Comparison of ENCODE assay signal across 18 mouse cellular contexts in the genomic region with DNA sequence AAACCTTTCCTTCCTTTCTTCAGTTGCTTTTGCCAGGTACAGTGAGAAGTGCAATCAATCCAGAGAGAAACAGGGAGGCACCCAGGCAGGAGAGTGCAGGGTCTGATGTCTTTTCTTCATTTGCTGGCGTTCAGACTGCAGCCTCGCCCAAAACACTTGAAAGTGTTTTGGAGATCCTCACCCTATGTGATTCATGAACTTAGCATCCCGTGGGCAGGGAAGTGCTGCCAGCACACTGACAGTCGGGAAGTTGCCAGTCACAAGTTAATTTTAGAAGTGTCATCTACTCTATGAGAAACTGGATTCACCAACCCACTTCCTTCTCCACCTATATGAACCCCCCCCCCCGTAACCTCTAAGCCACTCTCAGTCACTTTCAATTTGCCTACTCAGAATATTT. TPM values are rescaled to one million over a fixed set of nuclear protein-coding genes. Genes with fewer than 3 reads are reported as not detected.
DNase-seq lines count a peak whose midpoint lies in the region; ATAC-seq and TF ChIP-seq lines count a peak whose summit lies in the region.
"Had no signal": no experiment of that assay in that cellular context is flagged by ENCODE, and none has a peak within 500 bp of the region (broad histone marks: within the 10 kb centered on the region; RNA-seq: fewer than 3 reads in every experiment).

No protein-coding gene starts in this region.

- WGBS in forebrain, embryonic 11.5 days = 82% methylated on average over 5 of the region's 5 CpGs
- 76% methylated on average over 5 of the region's 5 CpGs for WGBS in forebrain, embryonic 16.5 days
- WGBS in heart, postnatal 0 days = 55% methylated on average over 5 of the region's 5 CpGs
- WGBS in stomach, postnatal 0 days = 55% methylated on average over 5 of the region's 5 CpGs

- H3K27ac ChIP-seq in forebrain, embryonic 11.5 days (ENCODE audit: low read depth, low read length) = no peak overlapping the region
- H3K27ac ChIP-seq in forebrain, embryonic 16.5 days (ENCODE audit: low read length) = no peak overlapping the region
- no peak overlapping the region for H3K27ac ChIP-seq in heart, postnatal 0 days (ENCODE audit: low read depth)
- peak overlapping the region; percentile 38 for H3K27ac ChIP-seq in bone marrow macrophage, adult 2 months (ENCODE audit: insufficient read depth, low read depth, low read length)
- no peak overlapping the region for H3K27ac ChIP-seq in stomach, postnatal 0 days (replicated peaks)
- H3K27ac ChIP-seq: embryonic facial prominence, embryonic 13.5 days; forebrain, embryonic 10.5 days; limb, embryonic 10.5 days; liver, embryonic 12.5 days had no signal

- TF ChIP-seq POLR2A in bone marrow macrophage, adult 2 months (IDR thresholded peaks at IDR 0.05; ENCODE audit: borderline replicate concordance, low read depth, low read length) = no peak

- H3K9ac ChIP-seq in forebrain, embryonic 11.5 days (ENCODE audit: low read length) = no peak overlapping the region
- no peak overlapping the region for H3K9ac ChIP-seq in forebrain, embryonic 16.5 days (replicated peaks; ENCODE audit: low read depth, low read length)
- no peak overlapping the region for H3K9ac ChIP-seq in heart, postnatal 0 days (replicated peaks; ENCODE audit: low read depth, low read length)
- H3K9ac ChIP-seq in stomach, postnatal 0 days (ENCODE audit: low read length) = no peak overlapping the region
- H3K9ac ChIP-seq: embryonic facial prominence, embryonic 13.5 days; liver, embryonic 12.5 days had no signal

- H3K4me2 ChIP-seq in forebrain, embryonic 11.5 days (ENCODE audit: low read depth, low read length, severe bottlenecking) = no peak overlapping the region
- no peak overlapping the region for H3K4me2 ChIP-seq in forebrain, embryonic 16.5 days (ENCODE audit: low read length)
- H3K4me2 ChIP-seq in heart, postnatal 0 days (ENCODE audit: low read depth, low read length) = no peak overlapping the region
- no peak overlapping the region for H3K4me2 ChIP-seq in stomach, postnatal 0 days (replicated peaks; ENCODE audit: low read depth)
- H3K4me2 ChIP-seq: embryonic facial prominence, embryonic 13.5 days; liver, embryonic 12.5 days; midbrain, embryonic 11.5 days had no signal

- ATAC-seq in forebrain, embryonic 11.5 days (replicated peaks; ENCODE audit: low FRiP score) = no peak
- no peak for ATAC-seq in forebrain, embryonic 16.5 days
- ATAC-seq in heart, postnatal 0 days (ENCODE audit: insufficient read depth, low read depth) = 0 out of 2 replicates have a peak, but pooled peaks have one; percentile 17
- ATAC-seq in stomach, postnatal 0 days (ENCODE audit: low FRiP score, low TSS enrichment) = no peak; the same call in 1 of the 2 replicates
- ATAC-seq: liver, embryonic 12.5 days had no signal

- no peaks in the 10 kb centered on the region for H3K9me3 ChIP-seq in forebrain, embryonic 11.5 days (ENCODE audit: control insufficient read depth, low read length)
- H3K9me3 ChIP-seq in forebrain, embryonic 16.5 days (ENCODE audit: control insufficient read depth, low read length) = no peaks in the 10 kb centered on the region
- no peaks in the 10 kb centered on the region for H3K9me3 ChIP-seq in heart, postnatal 0 days (replicated peaks; ENCODE audit: control insufficient read depth, low read length)
- no peaks in the 10 kb centered on the region for H3K9me3 ChIP-seq in stomach, postnatal 0 days (ENCODE audit: control insufficient read depth, low read length)
- H3K9me3 ChIP-seq: embryonic facial prominence, embryonic 13.5 days; forebrain, embryonic 10.5 days; limb, embryonic 10.5 days; liver, embryonic 12.5 days had no signal

- peaks cover 6% of the 10 kb centered on the region; the same call in 1 of the 2 replicates for H3K4me1 ChIP-seq in forebrain, embryonic 11.5 days (replicated peaks; ENCODE audit: control insufficient read depth, insufficient read depth, low read length)
- peaks cover 15% of the 10 kb centered on the region for H3K4me1 ChIP-seq in forebrain, embryonic 16.5 days (replicated peaks; ENCODE audit: control insufficient read depth, insufficient read depth, low read length)
- H3K4me1 ChIP-seq in heart, postnatal 0 days (ENCODE audit: control insufficient read depth, insufficient read depth) = peaks cover 7% of the 10 kb centered on the region
- H3K4me1 ChIP-seq in bone marrow macrophage, adult 2 months (ENCODE audit: control insufficient read depth, insufficient read depth, low read length) = peaks cover 11% of the 10 kb centered on the region
- H3K4me1 ChIP-seq in stomach, postnatal 0 days (replicated peaks; ENCODE audit: control insufficient read depth, insufficient read depth) = peaks cover 2% of the 10 kb centered on the region

- TF ChIP-seq EP300 in heart, postnatal 0 days (IDR thresholded peaks at IDR 0.05; ENCODE audit: low read depth) = no peak
- no peak for TF ChIP-seq EP300 in stomach, postnatal 0 days (optimal IDR thresholded peaks at IDR 0.05)

- H3K4me3 ChIP-seq in forebrain, embryonic 11.5 days (ENCODE audit: low read depth, low read length) = no peak overlapping the region
- H3K4me3 ChIP-seq in forebrain, embryonic 16.5 days (replicated peaks; ENCODE audit: low read length) = no peak overlapping the region
- no peak overlapping the region for H3K4me3 ChIP-seq in heart, postnatal 0 days (ENCODE audit: low read depth, low read length)
- H3K4me3 ChIP-seq in bone marrow macrophage, adult 2 months (ENCODE audit: insufficient read depth, low read length) = peak overlapping the region; percentile 16; the same call in 1 of the 2 replicates
- no peak overlapping the region for H3K4me3 ChIP-seq in stomach, postnatal 0 days (ENCODE audit: low read depth, low read length)
- H3K4me3 ChIP-seq: embryonic facial prominence, embryonic 13.5 days; forebrain, embryonic 10.5 days; limb, embryonic 10.5 days; liver, embryonic 12.5 days had no signal

- no peak for TF ChIP-seq CTCF in heart, postnatal 0 days (IDR thresholded peaks at IDR 0.05; ENCODE audit: low read depth)
- no peak for TF ChIP-seq CTCF in bone marrow macrophage, adult 2 months (IDR thresholded peaks at IDR 0.05; ENCODE audit: low read depth, low read length)
- no peak for TF ChIP-seq CTCF in stomach, postnatal 0 days (IDR thresholded peaks at IDR 0.05; ENCODE audit: low read depth)

- no peaks in the 10 kb centered on the region for H3K36me3 ChIP-seq in forebrain, embryonic 11.5 days (ENCODE audit: control insufficient read depth, insufficient read depth, low read length)
- no peaks in the 10 kb centered on the region for H3K36me3 ChIP-seq in forebrain, embryonic 16.5 days (ENCODE audit: control insufficient read depth, insufficient read depth)
- no peaks in the 10 kb centered on the region for H3K36me3 ChIP-seq in heart, postnatal 0 days (replicated peaks; ENCODE audit: control insufficient read depth, insufficient read depth, low read length)
- no peaks in the 10 kb centered on the region for H3K36me3 ChIP-seq in stomach, postnatal 0 days (ENCODE audit: control insufficient read depth, insufficient read depth, low read length)
- H3K36me3 ChIP-seq: embryonic facial prominence, embryonic 13.5 days; forebrain, embryonic 10.5 days; limb, embryonic 10.5 days; liver, embryonic 12.5 days had no signal

- H3K27me3 ChIP-seq in forebrain, embryonic 11.5 days (ENCODE audit: control insufficient read depth, insufficient read depth, low read length) = peaks cover 11% of the 10 kb centered on the region
- H3K27me3 ChIP-seq in forebrain, embryonic 16.5 days (replicated peaks; ENCODE audit: control insufficient read depth, insufficient read depth, low read length) = peaks cover 18% of the 10 kb centered on the region
- H3K27me3 ChIP-seq in heart, postnatal 0 days (ENCODE audit: control insufficient read depth, insufficient read depth, low read length) = peaks cover 16% of the 10 kb centered on the region
- H3K27me3 ChIP-seq in stomach, postnatal 0 days (ENCODE audit: control insufficient read depth, insufficient read depth, low read length) = no peaks in the 10 kb centered on the region

- peak; percentile 28 for DNase-seq in forebrain, embryonic 11.5 days (ENCODE audit: low spot score)
- no peak for DNase-seq in heart, postnatal 0 days (ENCODE audit: low spot score)
- no peak for DNase-seq in heart, adult 8-10 months (ENCODE audit: low spot score)
- peak; percentile 73 for DNase-seq in 3134 (ENCODE audit: extremely low read depth, insufficient read length, low spot score)
- DNase-seq in stomach, postnatal 0 days (ENCODE audit: low spot score) = no peak
- DNase-seq in cerebellum, postnatal 36 days = no peak
- DNase-seq: adrenal gland, postnatal 10 days; cerebellum, postnatal 10 days; layer of hippocampus, postnatal 36 days; thymus, postnatal 4 days had no signal

RNA-seq across cellular contexts. Expression of gene Cwh43, which starts 4.5 kb away (rescaled TPM):
- not detected in 2 replicates for polyA plus RNA-seq in forebrain, embryonic 11.5 days (2014; fragmentation: Nextera tagmentation; extraction: Ambion mirVana)
- 0.17 TPM in 1 of 2 replicates, not detected in the other for polyA plus RNA-seq in forebrain, embryonic 16.5 days (2015; fragmentation: Nextera tagmentation; extraction: Ambion mirVana)
- not detected in 2 replicates for total RNA-seq in heart, postnatal 0 days (2014; rRNA removed; ENCODE audit: low replicate concordance)
- 0.08 TPM in 1 of 2 replicates, not detected in the other for polyA plus RNA-seq in heart, postnatal 0 days (2015; fragmentation: Nextera tagmentation; extraction: Ambion mirVana)
- total RNA-seq in heart, adult 8-10 months (2022) = not detected
- not detected in 2 replicates for polyA plus RNA-seq in bone marrow macrophage, adult 2 months (2012; ENCODE audit: insufficient read depth, insufficient read length, missing spikeins)
- polyA plus RNA-seq in stomach, postnatal 0 days (2015; fragmentation: Nextera tagmentation; extraction: Ambion mirVana) = 8.6 and 10.9 TPM in 2 replicates
- total RNA-seq: adrenal gland, postnatal 10 days; heart, postnatal 36 days had no signal
- polyA plus RNA-seq: forebrain, embryonic 10.5 days; limb, embryonic 10.5 days; liver, embryonic 12.5 days; midbrain, embryonic 11.5 days had no signal

Comparison
In these comparisons a context has a peak if more than half of its experiments do, and no peak if none do; other contexts are left out.
1. DNase-seq: peak in forebrain, embryonic 11.5 days (single experiment) and 3134 (single experiment); none in heart, postnatal 0 days (single experiment), heart, adult 8-10 months (single experiment), stomach, postnatal 0 days (single experiment) and cerebellum, postnatal 36 days (0 of 2).